Mouse (Mus musculus) urinary bladder, adult 18-20 months (tissue): ENCODE results near the gene Mov10.
"Not testable (repeated sequence)": the region's sequence is repeated elsewhere in the genome, so short reads cannot be mapped to it uniquely, and the experiment has no call there.

Source experiments
- DNase-seq, 2 experiments: peaks; one replicate each; pipeline ENCODE4 v3.0.0; 2022; ENCODE audit warnings: low spot score in 2 of 2, mixed read lengths in 2 of 2

The Mov10 gene

GRCm38 (mm10) chr3:104817991-104818748, at the start of gene Mov10:
Gene Mov10 (minus strand): TSS chr3:104818563.
- peak; percentile 47 to 56 for DNase-seq

- DNase-seq, result not testable (repeated sequence)
Measured at GRCm38 (mm10) chr3:104866674-104867073, 48.3 kb upstream of the Mov10 start.

GRCm38 (mm10) chr3:104865341-104865788, 47.0 kb upstream of the Mov10 start:
- no peak for DNase-seq

GRCm38 (mm10) chr3:104864651-104865340, 46.4 kb upstream of the Mov10 start:
- peak; percentile 86 to 87 for DNase-seq

- DNase-seq, result peak; percentile 80 to 88
Measured at GRCm38 (mm10) chr3:104863786-104864650, 45.7 kb upstream of the Mov10 start, which contains the start of the genes St7l and Capza1. Gene St7l (plus strand): TSS chr3:104864005. Gene Capza1 (minus strand): TSS chr3:104864505.

GRCm38 (mm10) chr3:104858560-104858959, 40.2 kb upstream of the Mov10 start:
- no peak for DNase-seq

- DNase-seq, result no peak
Measured at GRCm38 (mm10) chr3:104856106-104856505, 37.7 kb upstream of the Mov10 start.

GRCm38 (mm10) chr3:104854866-104855265, 36.5 kb upstream of the Mov10 start:
- DNase-seq, result no peak

GRCm38 (mm10) chr3:104854465-104854864, 36.1 kb upstream of the Mov10 start:
- no peak for DNase-seq

- no peak for DNase-seq
Measured at GRCm38 (mm10) chr3:104846601-104847000, 28.2 kb upstream of the Mov10 start.

- no peak for DNase-seq
Measured at GRCm38 (mm10) chr3:104841049-104841448, 22.7 kb upstream of the Mov10 start.

- no peak for DNase-seq
Measured at GRCm38 (mm10) chr3:104835797-104836196, 17.4 kb upstream of the Mov10 start.

- no peak for DNase-seq
Measured at GRCm38 (mm10) chr3:104822413-104822812, 4.0 kb upstream of the Mov10 start.

- no peak for DNase-seq
Measured at GRCm38 (mm10) chr3:104820426-104820825, 2.1 kb upstream of the Mov10 start.

GRCm38 (mm10) chr3:104818749-104819134, 379 bp upstream of the Mov10 start:
- DNase-seq, result no peak

GRCm38 (mm10) chr3:104817481-104817990, 827 bp downstream of the Mov10 start:
- DNase-seq, result peak; percentile 38 to 73

GRCm38 (mm10) chr3:104816130-104816529, 2.2 kb downstream of the Mov10 start:
- DNase-seq, result no peak

GRCm38 (mm10) chr3:104815346-104815745, 3.0 kb downstream of the Mov10 start:
- no peak for DNase-seq

GRCm38 (mm10) chr3:104814746-104815145, 3.6 kb downstream of the Mov10 start:
- no peak for DNase-seq

- DNase-seq, result not testable (repeated sequence)
Measured at GRCm38 (mm10) chr3:104813227-104813626, 5.1 kb downstream of the Mov10 start.

- DNase-seq, result no peak
Measured at GRCm38 (mm10) chr3:104812254-104812653, 6.1 kb downstream of the Mov10 start.

GRCm38 (mm10) chr3:104811752-104812151, 6.6 kb downstream of the Mov10 start:
- DNase-seq, result no peak
